Mouse (Mus musculus): Measurements from ENCODE around the gene Slc20a1. TPM values are rescaled to one million over a fixed set of nuclear protein-coding genes. Genes with fewer than 3 reads are reported as not detected.

Gene Slc20a1
- total RNA-seq, 2 experiments from 2014 or later, result 16.1 to 20.3 TPM

DNA sequence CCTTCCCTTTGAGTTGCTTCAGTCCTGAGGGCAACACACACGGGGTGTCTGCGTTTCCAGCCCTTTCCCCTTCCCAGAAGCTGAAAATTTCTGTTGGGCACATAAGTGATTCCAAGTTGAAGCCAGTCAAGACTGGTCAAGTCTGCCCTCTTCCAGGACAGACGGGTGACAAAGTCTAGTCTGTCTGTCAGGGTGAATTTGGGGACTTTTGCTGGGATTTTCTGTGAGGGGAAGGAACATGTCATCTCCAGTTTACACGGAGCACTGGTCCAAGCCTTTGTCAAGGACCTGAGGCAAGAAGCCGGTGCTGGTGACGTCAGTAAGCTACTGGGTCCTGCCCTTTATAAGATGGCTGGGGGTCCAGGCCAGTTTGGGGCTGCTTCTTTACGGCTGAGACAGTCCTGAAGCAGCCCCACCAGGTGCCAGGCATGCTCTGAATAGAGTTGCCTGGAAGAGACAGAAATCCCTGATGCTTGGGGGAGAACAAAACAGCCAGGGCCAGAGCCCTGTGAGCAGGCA lies 28.5 kb downstream of the Slc20a1 start:
- DNase-seq, result no peak

DNA sequence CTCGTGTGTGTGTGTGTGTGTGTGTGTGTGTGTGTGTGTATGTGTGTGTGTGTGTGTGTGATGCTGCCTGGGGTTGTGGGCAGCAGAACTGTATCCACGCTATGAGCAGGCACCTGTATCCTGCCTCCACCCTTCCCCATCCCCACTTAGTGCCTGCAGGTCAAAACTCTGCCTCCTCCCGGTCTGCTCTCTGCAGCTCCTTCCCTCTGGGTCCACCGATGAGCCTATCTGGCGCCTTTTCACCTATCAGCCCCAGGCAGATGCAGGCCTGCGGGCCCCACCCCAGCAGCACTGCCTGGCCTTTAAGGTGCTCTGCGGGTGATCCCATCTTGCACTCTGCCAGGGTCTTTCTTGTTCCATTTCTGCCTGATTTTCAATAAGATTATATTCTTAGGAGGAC lies 29.1 kb downstream of the Slc20a1 start:
- DNase-seq, result no peak

DNA sequence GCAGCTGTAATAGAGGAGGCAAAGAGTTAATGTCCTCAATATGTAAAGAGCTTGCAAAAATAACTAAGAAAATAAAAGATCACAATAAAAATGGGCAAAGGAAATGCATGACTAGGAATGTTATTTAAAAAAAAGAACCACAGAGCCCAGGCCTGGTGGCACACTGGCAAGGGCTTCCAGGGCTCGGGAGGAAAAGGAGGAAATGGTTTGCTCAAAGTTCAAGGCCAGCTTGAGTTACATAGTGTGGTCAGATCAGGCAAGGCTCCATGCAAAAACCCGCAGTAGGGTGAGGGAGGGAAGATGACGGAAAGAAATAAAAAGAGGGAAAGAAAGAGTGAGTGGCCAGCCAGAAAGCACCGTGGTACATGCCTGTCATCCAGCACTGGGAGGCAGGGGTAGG lies 30.0 kb downstream of the Slc20a1 start:
- DNase-seq, result no peak

DNA sequence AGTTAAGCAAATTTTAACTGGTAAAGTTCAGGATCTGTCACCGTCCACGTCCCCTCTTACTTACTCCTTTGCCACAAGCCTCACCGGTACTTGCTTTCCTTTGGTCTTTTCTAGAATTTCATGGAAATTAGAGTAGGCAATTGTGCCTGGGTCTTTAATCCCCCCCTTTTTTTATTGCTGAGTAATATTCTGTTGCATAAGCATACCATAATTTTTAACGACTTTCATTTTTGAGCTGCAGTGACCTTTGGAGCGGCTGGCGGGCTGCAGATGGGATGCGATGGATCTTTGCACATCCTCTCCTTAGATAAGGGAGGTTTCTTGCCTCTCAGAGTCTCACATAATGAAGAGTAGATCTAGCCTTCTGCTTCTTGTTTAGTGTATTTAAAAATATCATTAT lies 30.8 kb downstream of the Slc20a1 start:
- DNase-seq, result no peak

DNA sequence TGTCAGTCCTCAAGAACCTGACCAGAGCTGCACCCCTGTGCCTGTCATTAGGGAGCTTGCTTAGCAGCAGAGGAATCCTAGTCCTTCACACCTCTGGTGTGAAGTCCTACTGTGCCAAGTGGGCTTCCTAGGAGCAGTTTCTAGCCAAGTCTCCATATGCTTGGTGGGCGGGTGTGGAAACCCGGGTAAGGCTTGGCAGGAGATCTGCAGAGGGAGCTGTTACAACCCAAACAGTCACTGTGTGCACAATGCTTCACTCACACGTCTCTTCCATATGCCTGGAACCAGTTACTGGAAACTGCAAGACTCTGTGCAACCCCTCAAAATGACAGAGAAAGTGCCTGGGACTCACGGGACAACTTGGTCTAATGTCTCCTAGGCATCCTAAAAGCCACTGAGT lies 33.5 kb downstream of the Slc20a1 start:
- no peak for DNase-seq

DNA sequence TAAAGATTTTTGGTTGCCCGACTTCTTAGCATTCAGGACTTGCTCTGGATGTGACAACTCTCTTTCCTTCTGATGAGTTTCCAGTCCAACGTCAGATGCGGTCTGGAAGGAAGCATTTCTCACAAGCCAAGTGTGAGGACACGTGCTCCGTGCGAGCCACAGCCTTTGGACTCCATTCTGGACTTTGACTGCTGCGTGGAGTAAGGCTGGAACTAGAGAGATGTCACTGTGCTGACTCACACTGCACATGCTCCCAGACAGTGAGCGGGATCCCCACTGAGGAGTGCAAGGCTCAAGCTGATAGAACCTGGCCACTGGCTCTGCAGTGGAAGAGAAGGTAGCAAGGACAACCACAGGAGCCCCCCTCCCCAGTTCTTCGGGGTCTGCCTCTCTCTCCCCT lies 33.9 kb downstream of the Slc20a1 start:
- peak; percentile 56 to 66 for DNase-seq

DNA sequence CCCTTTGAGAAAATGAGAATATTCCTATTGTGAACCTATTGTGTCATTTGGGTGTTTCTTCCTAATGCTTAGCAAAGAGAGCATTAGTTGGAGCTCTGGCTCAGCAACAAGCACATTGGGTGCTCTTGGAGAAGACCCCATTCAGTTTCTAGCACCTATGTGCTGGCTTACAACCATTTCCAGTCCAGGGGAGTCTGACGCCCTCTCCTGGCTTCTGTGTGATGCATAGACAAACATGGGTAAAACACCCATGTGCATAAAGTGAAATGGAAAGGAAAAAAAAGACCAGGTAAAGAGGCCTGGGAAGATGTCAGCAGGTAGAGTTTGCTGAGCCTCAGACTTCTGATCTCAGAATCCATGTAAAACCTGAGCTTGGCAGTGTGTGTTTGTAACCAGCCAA lies 34.7 kb downstream of the Slc20a1 start:
- DNase-seq, result no peak

DNA sequence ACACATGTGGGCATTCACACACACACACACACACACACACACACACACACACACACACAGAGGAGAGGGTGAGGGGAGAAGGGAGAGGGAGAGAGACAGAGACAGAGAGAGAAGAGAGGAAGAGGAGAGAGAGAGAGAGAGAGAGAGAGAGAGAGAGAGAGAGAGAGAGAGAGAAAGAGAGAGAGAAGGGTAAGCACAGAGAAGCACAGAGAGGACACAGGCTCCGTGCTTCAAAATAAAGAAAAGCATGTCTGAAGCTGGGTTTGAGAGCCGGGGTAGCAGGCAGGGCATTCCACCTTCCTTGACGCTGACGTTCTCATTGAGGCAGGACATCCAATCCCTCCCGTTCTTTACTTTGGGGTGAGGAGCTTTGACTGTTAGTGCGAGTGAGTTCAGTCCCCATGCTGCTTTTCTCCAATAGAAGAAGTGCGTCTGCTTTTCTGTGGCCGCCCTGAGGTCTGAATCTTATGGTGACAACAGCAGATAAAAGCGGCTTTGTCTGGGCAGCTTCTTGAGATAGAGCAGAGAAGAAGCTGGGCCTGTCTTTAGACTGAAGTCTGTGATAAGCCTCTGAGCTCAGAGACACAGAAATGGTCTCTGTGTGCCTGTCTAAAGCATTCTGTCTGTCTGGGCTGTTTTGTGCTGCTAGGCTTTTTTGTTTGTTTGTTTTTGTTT lies 35.4 kb downstream of the Slc20a1 start:
- DNase-seq, result no peak

DNA sequence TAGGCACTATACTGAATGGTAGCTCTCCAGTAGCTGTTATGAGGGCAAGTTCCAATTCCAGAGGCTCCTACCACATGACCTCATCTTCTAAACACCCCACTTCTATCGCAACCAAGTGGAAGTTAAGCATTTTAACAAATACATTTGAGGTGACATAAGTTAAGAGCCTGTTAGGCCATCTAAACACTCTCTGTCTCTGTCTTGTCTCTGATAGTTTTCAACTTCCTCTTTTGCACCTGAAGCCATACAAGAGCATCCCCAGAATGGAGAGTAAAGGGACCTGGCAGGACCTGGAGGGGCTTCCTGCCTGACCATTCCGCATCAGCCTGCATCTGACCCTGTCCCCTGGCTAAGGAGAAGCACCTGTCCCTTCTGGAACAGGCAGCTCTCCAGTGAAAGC lies 36.2 kb downstream of the Slc20a1 start:
- DNase-seq, result no peak

DNA sequence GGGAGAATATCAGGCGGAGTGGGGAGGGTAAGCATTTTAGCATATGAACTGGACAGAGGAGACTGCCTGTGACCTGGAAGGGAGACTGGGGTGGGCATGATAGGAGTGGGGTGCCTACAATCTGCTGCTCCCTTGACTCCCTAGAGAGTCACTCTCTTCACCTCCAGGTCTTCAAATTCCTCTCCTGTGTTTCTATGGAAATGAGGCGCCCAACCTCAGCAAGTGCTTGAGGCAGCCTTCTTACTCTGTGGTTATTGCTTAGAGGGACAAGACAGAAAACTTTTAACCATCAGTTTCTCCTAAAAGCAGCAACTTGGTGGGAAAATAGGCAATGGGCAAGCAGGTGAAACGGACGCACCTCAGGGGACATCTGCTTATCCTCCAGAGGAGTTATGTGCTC lies 38.0 kb downstream of the Slc20a1 start:
- DNase-seq, result no peak

DNA sequence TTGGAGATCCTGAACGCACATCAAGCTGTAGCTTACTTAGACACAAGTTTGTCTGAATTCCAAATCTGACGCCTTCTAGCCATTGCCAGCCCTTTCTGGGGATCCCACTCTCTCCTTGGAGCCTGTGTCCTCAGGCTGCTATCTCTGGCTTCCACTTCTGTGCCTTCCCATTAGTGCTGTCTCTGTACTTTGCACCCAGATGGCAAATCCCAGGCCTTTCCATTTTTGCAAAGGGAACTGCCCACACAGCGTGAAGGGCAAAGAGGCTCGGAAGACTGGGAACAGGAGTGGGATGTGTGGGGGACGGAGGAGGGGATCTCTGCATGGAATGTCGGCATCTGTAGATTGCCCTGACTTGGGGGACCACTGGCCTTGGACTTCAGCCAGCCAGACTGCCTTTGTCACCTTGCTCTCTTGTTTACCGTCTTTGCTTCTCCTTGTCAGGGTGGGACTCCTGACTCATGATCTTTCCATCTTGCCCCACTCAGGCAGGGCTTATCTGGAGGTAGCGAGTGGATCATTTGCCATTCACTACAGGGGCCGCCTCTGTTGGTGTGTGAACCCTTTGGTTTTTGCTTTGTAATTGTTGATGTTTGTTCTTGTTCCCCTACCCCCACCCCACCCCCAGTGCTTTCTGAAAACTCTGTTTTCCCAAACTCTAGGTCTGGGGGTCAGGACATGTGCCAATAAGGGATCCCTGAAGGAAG lies 42.3 kb downstream of the Slc20a1 start:
- no peak for DNase-seq

DNA sequence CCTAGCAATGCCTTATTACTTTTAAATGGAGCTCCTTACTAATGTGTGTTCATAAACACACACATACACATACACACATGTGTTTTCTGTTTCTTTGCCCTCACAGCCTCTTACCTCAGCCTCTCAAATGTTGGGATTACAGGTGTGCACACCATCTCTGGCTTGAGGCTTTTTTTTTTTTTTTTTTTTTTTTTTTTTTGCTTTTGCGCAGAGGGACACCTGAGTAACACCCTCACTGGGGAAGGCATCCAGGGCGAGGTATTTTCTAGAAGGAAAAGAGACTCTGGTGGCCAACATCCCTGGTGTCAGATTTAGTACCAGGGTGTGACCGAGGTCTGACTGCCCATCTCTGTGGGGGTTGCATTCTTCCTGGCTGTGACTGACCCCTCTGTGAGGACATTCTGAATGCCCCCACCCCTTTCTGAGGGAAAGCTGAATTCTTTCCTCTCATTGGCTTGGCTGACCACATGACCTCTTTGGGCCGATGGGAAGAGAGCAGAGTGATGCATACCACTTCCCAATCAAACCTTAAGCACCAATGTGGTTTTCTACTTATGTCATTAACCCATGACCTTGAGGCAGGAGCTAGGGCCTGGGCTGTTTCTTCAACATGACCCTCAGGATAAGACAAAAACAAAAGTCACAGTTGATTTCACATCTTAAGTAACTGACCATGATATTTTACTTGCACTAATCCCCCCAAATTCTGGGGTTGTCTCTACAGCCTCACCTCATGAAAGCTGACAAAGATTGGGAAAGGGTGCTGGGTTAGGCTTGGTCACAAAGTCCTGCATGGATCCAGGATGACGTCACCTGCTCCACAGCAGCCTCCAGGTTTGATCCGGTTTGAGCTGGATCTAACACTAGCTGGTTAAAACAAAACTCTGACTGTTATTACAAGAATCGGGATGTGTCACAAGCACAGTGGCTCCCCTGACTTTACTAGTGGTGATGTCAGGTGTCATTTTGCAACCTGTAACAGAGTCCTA lies 43.6 kb downstream of the Slc20a1 start:
- no peak for DNase-seq

DNA sequence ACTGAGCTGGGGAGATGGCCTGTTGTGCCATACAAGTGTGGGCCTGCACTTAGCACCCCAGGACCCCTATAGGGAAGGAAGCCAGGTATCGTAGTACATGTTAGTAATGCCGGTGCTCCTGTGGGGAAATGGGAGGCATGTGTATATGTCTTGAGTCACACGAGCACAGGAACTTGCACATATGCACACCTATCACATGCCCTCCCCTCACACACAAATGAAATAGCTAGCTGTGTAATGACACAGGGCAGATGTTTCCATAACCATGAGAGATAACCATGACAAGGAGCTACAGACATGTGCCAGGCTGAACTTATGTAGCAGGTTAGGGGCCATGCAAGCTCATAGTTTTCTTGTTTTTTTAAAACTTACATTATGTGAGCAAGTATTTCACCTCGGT lies 44.4 kb downstream of the Slc20a1 start:
- no peak for DNase-seq

DNA sequence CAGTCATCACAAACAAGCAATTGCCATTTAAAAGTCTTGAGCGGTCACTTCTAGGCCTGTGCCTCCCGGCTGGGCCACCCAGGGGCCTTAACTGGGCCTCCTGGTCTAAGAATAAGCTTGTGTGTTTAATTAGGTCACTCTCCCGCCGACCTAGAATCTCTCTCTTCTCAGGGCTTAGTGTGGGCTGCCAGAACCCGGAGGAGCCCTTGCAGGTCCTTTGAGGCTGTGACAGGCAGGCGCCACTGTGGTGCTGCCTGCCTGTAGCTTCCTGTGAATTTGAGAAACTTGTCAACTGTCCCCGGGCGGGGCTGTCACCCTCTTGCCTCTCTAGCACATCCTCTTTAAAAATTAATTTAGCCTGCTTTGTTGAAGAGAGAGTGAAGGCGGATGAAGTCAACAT lies 45.2 kb downstream of the Slc20a1 start:
- no peak for DNase-seq

DNA sequence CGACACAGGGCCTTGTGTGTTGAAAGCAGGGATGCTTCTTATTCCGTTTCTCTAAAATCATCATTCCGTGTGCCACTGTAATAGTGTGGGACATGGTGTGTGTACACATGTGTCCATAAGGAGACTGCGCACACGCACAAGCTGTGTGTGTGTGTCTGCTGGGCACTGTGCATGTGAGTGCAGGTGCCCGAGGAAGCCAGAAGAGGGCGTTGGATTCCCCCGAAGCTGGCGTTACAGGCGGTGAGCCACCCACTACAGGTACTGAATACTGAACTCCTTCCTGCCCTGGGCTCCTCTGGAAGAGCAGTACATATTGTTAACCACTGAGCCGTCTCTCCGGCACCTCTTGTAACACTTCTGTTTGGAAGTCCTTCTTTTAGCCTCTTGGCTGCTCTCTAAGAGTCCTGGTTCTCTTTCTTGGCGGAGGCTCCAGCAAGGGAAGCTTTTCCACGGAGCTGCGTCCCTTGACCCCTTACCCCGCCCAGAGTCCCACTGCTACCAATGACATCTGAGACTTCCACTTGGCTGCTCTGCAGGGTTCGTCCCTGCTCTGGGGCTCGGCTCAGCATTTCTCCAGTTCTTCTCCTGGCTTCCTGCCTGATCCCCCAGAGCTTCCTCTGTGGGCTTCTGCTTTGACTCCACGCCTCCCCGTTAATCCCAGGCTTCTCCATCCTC lies 46.0 kb downstream of the Slc20a1 start:
- DNase-seq, result no peak

DNA sequence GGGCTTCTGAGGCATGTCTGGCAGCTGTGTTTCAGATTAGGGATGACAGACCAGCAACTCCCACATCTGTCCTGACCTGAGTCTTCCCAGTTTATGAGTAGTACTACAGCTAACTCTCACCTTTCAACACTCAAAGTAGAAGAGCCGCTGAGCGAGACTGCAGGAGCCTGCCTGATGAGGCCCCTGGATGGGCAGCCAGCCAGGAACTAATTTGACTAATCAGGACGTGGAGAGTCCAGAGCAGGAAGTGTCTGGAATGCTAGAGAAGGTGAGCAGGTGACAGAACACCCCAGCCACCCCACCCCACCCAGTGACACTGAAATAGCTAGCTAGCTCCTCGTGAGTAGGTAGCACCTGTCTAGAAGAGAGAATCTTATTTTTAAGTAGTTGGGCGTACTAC lies 47.1 kb downstream of the Slc20a1 start:
- no peak for DNase-seq

DNA sequence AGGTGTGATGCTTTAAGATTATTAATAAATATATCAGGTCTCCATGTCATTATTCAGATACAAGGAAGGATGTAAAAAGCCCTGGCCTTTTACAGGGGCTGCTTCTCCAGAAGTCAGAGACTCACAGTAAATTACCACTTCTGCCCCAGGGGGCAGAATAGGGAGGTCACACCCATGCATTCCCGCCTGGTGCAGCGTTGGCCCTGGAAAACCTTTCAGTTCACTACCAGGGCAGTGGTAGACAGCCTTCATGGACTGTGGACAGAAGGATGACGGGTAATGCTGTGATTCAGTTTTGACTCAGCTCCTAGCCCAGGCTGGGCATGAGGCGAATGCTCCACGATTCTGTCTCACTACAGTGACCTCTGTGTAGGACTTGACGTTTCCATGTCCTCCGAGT lies 47.9 kb downstream of the Slc20a1 start:
- DNase-seq, result peak in 1 of 2 experiments; percentile 17

DNA sequence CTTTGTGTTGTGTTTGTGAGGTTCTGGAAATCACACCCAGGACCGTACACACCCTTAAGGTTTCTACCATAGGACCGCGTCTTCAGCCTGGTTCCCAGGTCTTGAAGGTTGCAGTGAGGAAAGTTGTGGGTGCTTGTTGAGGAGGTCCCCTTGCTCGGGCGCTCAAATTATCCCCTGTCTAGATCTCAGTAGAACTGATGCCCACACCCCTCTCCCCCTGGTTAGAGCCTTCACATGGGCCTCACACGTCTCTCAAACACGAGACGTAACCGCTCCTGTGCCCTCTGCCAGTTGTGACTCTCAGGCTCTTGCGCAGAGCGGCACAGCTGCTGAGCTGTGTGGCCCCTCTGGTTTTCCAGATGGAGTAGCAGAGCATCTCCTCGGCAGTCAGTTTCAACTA lies 48.4 kb downstream of the Slc20a1 start:
- no peak for DNase-seq

DNA sequence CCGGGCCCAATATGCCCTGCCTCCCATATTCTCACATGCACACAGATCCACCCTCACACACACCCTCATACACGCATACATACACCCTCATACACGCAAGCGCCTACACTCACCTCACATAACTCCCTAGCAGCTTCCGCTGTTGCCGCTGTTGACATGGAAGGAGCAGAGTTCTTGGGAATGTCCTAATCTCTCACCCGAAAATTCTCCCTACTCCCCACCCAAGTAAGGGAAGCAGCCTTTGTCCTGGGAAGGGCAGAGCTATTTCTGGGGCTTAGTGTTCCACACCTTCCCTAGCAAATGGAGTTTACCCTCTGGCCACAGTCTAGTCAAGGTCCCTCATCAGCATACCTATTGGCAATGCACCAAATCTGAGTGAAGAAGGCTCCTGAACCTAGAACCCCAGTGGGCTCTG lies 49.1 kb downstream of the Slc20a1 start:
- DNase-seq, result no peak

DNA sequence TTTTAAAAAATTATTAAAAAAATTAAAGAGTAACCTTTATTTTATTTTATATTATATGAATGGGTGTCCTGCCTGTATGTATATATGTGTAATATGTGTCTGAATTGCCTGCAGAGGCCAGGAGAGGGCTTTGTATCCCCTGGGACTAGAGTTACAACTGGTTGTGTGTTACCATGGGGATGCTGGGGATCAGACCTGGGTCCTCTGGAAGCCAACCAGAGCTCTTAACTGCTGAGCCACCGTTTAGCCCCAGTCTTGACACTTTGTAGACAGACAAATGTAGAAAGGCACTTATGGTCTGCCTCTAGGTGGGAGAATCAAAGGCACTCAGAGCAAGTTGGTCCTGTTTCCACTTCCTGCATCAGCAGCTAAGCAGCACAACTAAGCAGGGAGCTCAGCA lies 50.8 kb downstream of the Slc20a1 start:
- no peak for DNase-seq

DNA sequence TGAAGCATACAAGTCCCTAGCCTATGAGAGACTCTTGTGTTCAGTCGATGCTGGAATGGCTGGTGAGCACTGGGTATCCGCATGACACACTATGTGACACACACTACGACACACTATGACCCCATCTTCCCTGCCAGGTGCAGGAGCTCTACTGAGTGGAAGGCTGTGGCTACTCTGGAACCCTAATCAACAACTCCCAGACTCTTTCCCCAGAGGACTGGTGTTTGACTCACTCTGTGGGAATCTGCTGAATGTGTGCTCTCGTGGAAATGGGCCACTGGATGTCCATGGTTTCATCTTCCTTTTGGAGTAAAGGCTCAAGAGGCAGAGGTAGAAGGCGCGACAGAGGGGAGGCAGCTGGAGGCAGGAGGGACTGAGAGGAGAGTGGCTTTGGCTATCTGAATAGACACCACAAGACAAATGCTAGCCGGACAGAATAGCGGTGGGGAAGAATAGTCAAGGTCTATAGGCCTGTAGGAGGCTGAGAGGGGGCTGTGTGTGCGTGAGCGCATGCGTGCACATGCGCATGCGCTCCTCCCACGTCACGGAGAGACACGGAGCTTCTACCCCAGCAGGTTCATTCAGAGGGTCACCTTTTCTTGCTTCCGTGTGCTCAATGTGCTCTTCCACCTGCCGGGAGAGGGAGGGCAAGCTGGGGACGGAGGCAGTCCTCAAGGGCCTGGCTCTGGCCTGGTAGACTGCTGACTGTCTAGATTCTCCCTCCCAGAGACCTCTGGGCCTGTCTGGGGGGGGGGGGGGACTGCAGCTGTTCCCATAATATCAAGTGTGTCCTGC lies 54.5 kb downstream of the Slc20a1 start:
- DNase-seq, result no peak

All from adrenal gland, postnatal 36 days (tissue).